Mouse (Mus musculus): ENCODE measurements around the gene Mrtfb.

DNA sequence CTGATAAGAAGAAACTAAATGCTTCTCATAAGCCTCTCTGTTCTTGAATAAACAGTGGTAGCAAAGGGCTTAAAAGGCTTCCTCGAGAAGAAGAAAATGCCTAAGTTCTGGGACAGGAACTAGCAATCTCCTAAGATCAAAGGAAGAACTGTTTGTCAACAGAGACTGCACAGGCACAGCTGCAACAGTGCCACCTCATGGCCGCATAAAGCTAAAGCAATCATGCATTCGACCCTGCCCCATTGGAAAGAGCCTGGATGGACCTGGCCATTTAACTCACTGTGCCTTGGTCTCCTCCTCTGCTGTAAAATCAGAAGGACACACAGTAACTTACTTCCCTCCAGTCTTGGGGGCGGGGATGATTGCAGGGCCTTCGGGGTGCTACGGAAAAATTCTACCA, 184.2 kb downstream of the Mrtfb start:
- TF ChIP-seq CTCF (IDR thresholded peaks at IDR 0.05; ENCODE audit: control insufficient read depth, insufficient read depth, insufficient replicate concordance, low read depth, low read length) (peak; percentile 57; the same call in 1 of the 2 replicates), POLR2A (IDR thresholded peaks at IDR 0.05; ENCODE audit: control insufficient read depth, low read depth, low read length) (no peak)
